8 mouse cellular contexts compared by ENCODE assay signal in genomic region chr15:97830788-97831241, GRCm38 (mm10). TPM values are rescaled to one million over a fixed set of nuclear protein-coding genes. Genes with fewer than 3 reads are reported as not detected.
DNase-seq lines count a peak whose midpoint lies in the region; ATAC-seq lines count a peak whose summit lies in the region.

No protein-coding gene starts in this region.

- intact Hi-C loops in heart, postnatal 14 days (cut with DNase I) = no loop called here

- H3K9ac ChIP-seq in limb, embryonic 11.5 days (ENCODE audit: low read length) = peak overlapping the region; percentile 97
- H3K9ac ChIP-seq in midbrain, embryonic 15.5 days = peak overlapping the region; percentile 99

- peak; percentile 23; the same call in 1 of the 2 replicates for ATAC-seq in limb, embryonic 11.5 days (ENCODE audit: insufficient number of reproducible peaks, low FRiP score, low TSS enrichment, low read depth)
- peak; percentile 47; the same call in 1 of the 2 replicates for ATAC-seq in midbrain, embryonic 15.5 days (replicated peaks)

- under 1% methylated on average over 39 of the region's 39 CpGs for WGBS in embryonic facial prominence, embryonic 10.5 days
- WGBS in limb, embryonic 11.5 days = under 1% methylated on average over 33 of the region's 39 CpGs
- WGBS in midbrain, embryonic 15.5 days = under 1% methylated on average over 32 of the region's 39 CpGs

- H3K36me3 ChIP-seq in embryonic facial prominence, embryonic 10.5 days (replicated peaks) = 0 out of 2 replicates have a peak, but pooled peaks cover 4% of the 10 kb centered on the region
- no peaks in the 10 kb centered on the region for H3K36me3 ChIP-seq in limb, embryonic 11.5 days (ENCODE audit: control insufficient read depth, insufficient read depth, low read length)
- no peaks in the 10 kb centered on the region for H3K36me3 ChIP-seq in midbrain, embryonic 15.5 days (replicated peaks)

- H3K4me1 ChIP-seq in embryonic facial prominence, embryonic 10.5 days = peaks cover 65% of the 10 kb centered on the region
- peaks cover 39% of the 10 kb centered on the region for H3K4me1 ChIP-seq in limb, embryonic 11.5 days (ENCODE audit: control insufficient read depth, insufficient read depth, low read length)
- peaks cover 55% of the 10 kb centered on the region for H3K4me1 ChIP-seq in midbrain, embryonic 15.5 days

- H3K4me2 ChIP-seq in limb, embryonic 11.5 days (ENCODE audit: low read depth, severe bottlenecking) = peak overlapping the region; percentile 84
- H3K4me2 ChIP-seq in midbrain, embryonic 15.5 days = peak overlapping the region; percentile 84

- peak overlapping the region; percentile 100 for H3K27ac ChIP-seq in embryonic facial prominence, embryonic 10.5 days (replicated peaks)
- peak overlapping the region; percentile 94 for H3K27ac ChIP-seq in limb, embryonic 11.5 days (replicated peaks; ENCODE audit: low read depth, low read length)
- peak overlapping the region; percentile 96 for H3K27ac ChIP-seq in midbrain, embryonic 15.5 days

- H3K9me3 ChIP-seq in embryonic facial prominence, embryonic 10.5 days = no peaks in the 10 kb centered on the region
- H3K9me3 ChIP-seq in limb, embryonic 11.5 days (ENCODE audit: control insufficient read depth, low read length) = no peaks in the 10 kb centered on the region
- H3K9me3 ChIP-seq in midbrain, embryonic 15.5 days = no peaks in the 10 kb centered on the region

- peak; percentile 60 for DNase-seq in gastrocnemius, postnatal 10 days
- no peak for DNase-seq in gastrocnemius, adult 18-20 months (ENCODE audit: low spot score)
- peak; percentile 66 for DNase-seq in MN1 (ENCODE audit: low spot score)
- DNase-seq in embryonic facial prominence, embryonic 10.5 days (ENCODE audit: low spot score) = peak; percentile 70
- peak; percentile 65 to 66 for DNase-seq in heart, postnatal 14 days
- peak; percentile 66 for DNase-seq in limb, embryonic 11.5 days (ENCODE audit: low spot score)
- no peak for DNase-seq in natural killer cell, adult 2 months (ENCODE audit: low spot score in 2 of 2)

- H3K4me3 ChIP-seq in embryonic facial prominence, embryonic 10.5 days = peak overlapping the region; percentile 92
- peak overlapping the region; percentile 76 for H3K4me3 ChIP-seq in limb, embryonic 11.5 days (ENCODE audit: low read depth, low read length)
- H3K4me3 ChIP-seq in midbrain, embryonic 15.5 days = peak overlapping the region; percentile 87

- H3K27me3 ChIP-seq in embryonic facial prominence, embryonic 10.5 days (replicated peaks; ENCODE audit: low read depth, poor library complexity, severe bottlenecking) = peaks cover 18% of the 10 kb centered on the region
- no peaks in the 10 kb centered on the region for H3K27me3 ChIP-seq in limb, embryonic 11.5 days (ENCODE audit: control insufficient read depth, insufficient read depth, low read length)
- H3K27me3 ChIP-seq in midbrain, embryonic 15.5 days (replicated peaks) = no peaks in the 10 kb centered on the region

RNA-seq across cellular contexts. Expression of gene Hdac7, which starts 13.5 kb away (rescaled TPM):
- 10 to 100 TPM; 24.5 to 40.3 TPM for total RNA-seq in gastrocnemius, postnatal 10 days (2021)
- 10 to 100 TPM in 1 of 2 experiments, 1 to 10 TPM in 1; 6.2 to 10.3 TPM for total RNA-seq in gastrocnemius, adult 18-20 months (2021)
- polyA plus RNA-seq in embryonic facial prominence, embryonic 10.5 days (2016; fragmentation: Nextera tagmentation; extraction: Ambion mirVana) = 26.6 and 30.2 TPM in 2 replicates
- 10 to 100 TPM; 45.9 to 52.5 TPM for total RNA-seq in heart, postnatal 14 days (2021)
- 25.4 and 26.8 TPM in 2 replicates for polyA plus RNA-seq in limb, embryonic 11.5 days (2014; fragmentation: Nextera tagmentation; extraction: Ambion mirVana)
- 31.8 and 34.5 TPM in 2 replicates for polyA plus RNA-seq in midbrain, embryonic 15.5 days (2015; fragmentation: Nextera tagmentation; extraction: Ambion mirVana)

RNA-seq across cellular contexts. Expression of gene Slc48a1, which starts 52.5 kb away (rescaled TPM):
- 10 to 100 TPM; 34.5 to 42.6 TPM for total RNA-seq in gastrocnemius, postnatal 10 days (2021)
- 10 to 100 TPM; 45.0 to 48.7 TPM for total RNA-seq in gastrocnemius, adult 18-20 months (2021)
- polyA plus RNA-seq in embryonic facial prominence, embryonic 10.5 days (2016; fragmentation: Nextera tagmentation; extraction: Ambion mirVana) = 17.8 and 18.9 TPM in 2 replicates
- total RNA-seq in heart, postnatal 14 days (2021) = 10 to 100 TPM; 78.3 to 78.9 TPM
- polyA plus RNA-seq in limb, embryonic 11.5 days (2014; fragmentation: Nextera tagmentation; extraction: Ambion mirVana) = 20.0 and 24.8 TPM in 2 replicates
- 85.7 and 90.1 TPM in 2 replicates for polyA plus RNA-seq in midbrain, embryonic 15.5 days (2015; fragmentation: Nextera tagmentation; extraction: Ambion mirVana)

Comparison
In these comparisons a context has a peak if more than half of its experiments do, and no peak if none do; other contexts are left out.
1. DNase-seq: peak in gastrocnemius, postnatal 10 days (single experiment), MN1 (single experiment), embryonic facial prominence, embryonic 10.5 days (single experiment), heart, postnatal 14 days (2 of 2) and limb, embryonic 11.5 days (single experiment); none in gastrocnemius, adult 18-20 months (single experiment) and natural killer cell, adult 2 months (0 of 2).
2. Peak in every context shown above with its lines, with median percentiles within 50 percentile points of each other: H3K27ac ChIP-seq and H3K4me3 ChIP-seq.